Mouse (Mus musculus): Measurements from ENCODE around the gene Itga5. TPM values are rescaled to one million over a fixed set of nuclear protein-coding genes. Genes with fewer than 3 reads are reported as not detected.

Itga5 gene
- polyA plus RNA-seq, 1 experiment from 2014 or later, result 5.3 TPM

- H3K36me3 ChIP-seq (ENCODE audit: control insufficient read depth, insufficient read depth, low read length), result no peaks in the 10 kb centered on the region
- peak; percentile 55 for ATAC-seq
Observed at GRCm38 (mm10) chr15:103352856-103353255, 13.7 kb downstream of the Itga5 start.

GRCm38 (mm10) chr15:103347275-103347684 is 19.3 kb downstream of the Itga5 start:
- Histone ChIP-seq H3K4me3 (ENCODE audit: low read depth, low read length) (no peak overlapping the region), H3K9ac (ENCODE audit: low read length) (no peak overlapping the region), H3K27ac (ENCODE audit: low read depth, low read length) (no peak overlapping the region), H3K27me3 (replicated peaks; ENCODE audit: control insufficient read depth, insufficient read depth, low read length) (no peaks in the 10 kb centered on the region), H3K9me3 (replicated peaks; ENCODE audit: control insufficient read depth, low read length) (no peaks in the 10 kb centered on the region), H3K4me2 (ENCODE audit: low read length) (no peak overlapping the region), H3K4me1 (ENCODE audit: control insufficient read depth, insufficient read depth, low read length) (no peaks in the 10 kb centered on the region), H3K36me3 (ENCODE audit: control insufficient read depth, insufficient read depth, low read length) (0 out of 2 replicates have a peak, but pooled peaks cover 6% of the 10 kb centered on the region)
- no peak for ATAC-seq
- 12% methylated on average over 2 of the region's 2 CpGs for WGBS
- DNase-seq (ENCODE audit: low spot score), result peak; percentile 74

More at GRCm38 (mm10) chr15:103352856-103353255, 13.7 kb downstream of the Itga5 start:
- no peak overlapping the region for H3K4me2 ChIP-seq (ENCODE audit: low read length)
- no peak overlapping the region for H3K4me3 ChIP-seq (ENCODE audit: low read depth, low read length)
- no peak overlapping the region for H3K27ac ChIP-seq (ENCODE audit: low read depth, low read length)
- H3K27me3 ChIP-seq (replicated peaks; ENCODE audit: control insufficient read depth, insufficient read depth, low read length), result no peaks in the 10 kb centered on the region
- H3K9me3 ChIP-seq (replicated peaks; ENCODE audit: control insufficient read depth, low read length), result no peaks in the 10 kb centered on the region
- H3K4me1 ChIP-seq (ENCODE audit: control insufficient read depth, insufficient read depth, low read length), result no peaks in the 10 kb centered on the region
- WGBS, result 52% methylated on average over 4 of the region's 4 CpGs
- no peak overlapping the region for H3K9ac ChIP-seq (ENCODE audit: low read length)
- DNase-seq (ENCODE audit: low spot score), result peak; percentile 81

- 91% methylated on average over 6 of the region's 6 CpGs for WGBS
- no peak overlapping the region for H3K4me2 ChIP-seq (ENCODE audit: low read length)
- peaks cover 5% of the 10 kb centered on the region for H3K27me3 ChIP-seq (replicated peaks; ENCODE audit: control insufficient read depth, insufficient read depth, low read length)
- no peak overlapping the region for H3K9ac ChIP-seq (ENCODE audit: low read length)
- 0 out of 2 replicates have a peak, but pooled peaks cover 6% of the 10 kb centered on the region for H3K36me3 ChIP-seq (ENCODE audit: control insufficient read depth, insufficient read depth, low read length)
- no peaks in the 10 kb centered on the region for H3K4me1 ChIP-seq (ENCODE audit: control insufficient read depth, insufficient read depth, low read length)
- no peak overlapping the region for H3K27ac ChIP-seq (ENCODE audit: low read depth, low read length)
- no peak for ATAC-seq
- H3K9me3 ChIP-seq (replicated peaks; ENCODE audit: control insufficient read depth, low read length), result no peaks in the 10 kb centered on the region
- DNase-seq (ENCODE audit: low spot score), result no peak
- H3K4me3 ChIP-seq (ENCODE audit: low read depth, low read length), result no peak overlapping the region
Observed at GRCm38 (mm10) chr15:103345789-103346188, 20.8 kb downstream of the Itga5 start.

GRCm38 (mm10) chr15:103343556-103343955 is 23.0 kb downstream of the Itga5 start:
- Histone ChIP-seq H3K4me3 (ENCODE audit: low read depth, low read length) (no peak overlapping the region), H3K4me1 (ENCODE audit: control insufficient read depth, insufficient read depth, low read length) (peaks cover 4% of the 10 kb centered on the region; the same call in 1 of the 2 replicates), H3K9ac (ENCODE audit: low read length) (no peak overlapping the region), H3K9me3 (replicated peaks; ENCODE audit: control insufficient read depth, low read length) (no peaks in the 10 kb centered on the region), H3K36me3 (ENCODE audit: control insufficient read depth, insufficient read depth, low read length) (0 out of 2 replicates have a peak, but pooled peaks cover 6% of the 10 kb centered on the region), H3K27ac (ENCODE audit: low read depth, low read length) (no peak overlapping the region), H3K4me2 (ENCODE audit: low read length) (no peak overlapping the region), H3K27me3 (replicated peaks; ENCODE audit: control insufficient read depth, insufficient read depth, low read length) (peaks cover 22% of the 10 kb centered on the region)
- DNase-seq (ENCODE audit: low spot score), result no peak
- no peak for ATAC-seq

- Histone ChIP-seq H3K9ac (ENCODE audit: low read length) (no peak overlapping the region), H3K27ac (ENCODE audit: low read depth, low read length) (no peak overlapping the region), H3K4me3 (ENCODE audit: low read depth, low read length) (no peak overlapping the region), H3K27me3 (replicated peaks; ENCODE audit: control insufficient read depth, insufficient read depth, low read length) (peaks cover 23% of the 10 kb centered on the region), H3K36me3 (ENCODE audit: control insufficient read depth, insufficient read depth, low read length) (0 out of 2 replicates have a peak, but pooled peaks cover 6% of the 10 kb centered on the region), H3K4me2 (ENCODE audit: low read length) (no peak overlapping the region), H3K9me3 (replicated peaks; ENCODE audit: control insufficient read depth, low read length) (no peaks in the 10 kb centered on the region), H3K4me1 (ENCODE audit: control insufficient read depth, insufficient read depth, low read length) (peaks cover 4% of the 10 kb centered on the region; the same call in 1 of the 2 replicates)
- 78% methylated on average over 2 of the region's 3 CpGs for WGBS
- ATAC-seq (no peak), DNase-seq (ENCODE audit: low spot score) (no peak)
Observed at GRCm38 (mm10) chr15:103343008-103343407, 23.6 kb downstream of the Itga5 start.

GRCm38 (mm10) chr15:103342415-103342814 is 24.1 kb downstream of the Itga5 start:
- Histone ChIP-seq H3K27me3 (replicated peaks; ENCODE audit: control insufficient read depth, insufficient read depth, low read length) (peaks cover 23% of the 10 kb centered on the region), H3K9ac (ENCODE audit: low read length) (no peak overlapping the region), H3K4me2 (ENCODE audit: low read length) (no peak overlapping the region), H3K36me3 (ENCODE audit: control insufficient read depth, insufficient read depth, low read length) (0 out of 2 replicates have a peak, but pooled peaks cover 6% of the 10 kb centered on the region), H3K4me1 (ENCODE audit: control insufficient read depth, insufficient read depth, low read length) (peaks cover 4% of the 10 kb centered on the region; the same call in 1 of the 2 replicates), H3K27ac (ENCODE audit: low read depth, low read length) (no peak overlapping the region), H3K9me3 (replicated peaks; ENCODE audit: control insufficient read depth, low read length) (no peaks in the 10 kb centered on the region), H3K4me3 (ENCODE audit: low read depth, low read length) (no peak overlapping the region)
- WGBS, result 14% methylated on average over 4 of the region's 4 CpGs
- DNase-seq (ENCODE audit: low spot score), result peak; percentile 92
- ATAC-seq, result 0 out of 2 replicates have a peak, but pooled peaks have one; percentile 25

- peaks cover 23% of the 10 kb centered on the region for H3K27me3 ChIP-seq (replicated peaks; ENCODE audit: control insufficient read depth, insufficient read depth, low read length)
- H3K4me2 ChIP-seq (ENCODE audit: low read length), result no peak overlapping the region
- 0 out of 2 replicates have a peak, but pooled peaks cover 6% of the 10 kb centered on the region for H3K36me3 ChIP-seq (ENCODE audit: control insufficient read depth, insufficient read depth, low read length)
- H3K27ac ChIP-seq (ENCODE audit: low read depth, low read length), result no peak overlapping the region
- H3K4me1 ChIP-seq (ENCODE audit: control insufficient read depth, insufficient read depth, low read length), result peaks cover 4% of the 10 kb centered on the region; the same call in 1 of the 2 replicates
- no peaks in the 10 kb centered on the region for H3K9me3 ChIP-seq (replicated peaks; ENCODE audit: control insufficient read depth, low read length)
- no peak for DNase-seq (ENCODE audit: low spot score)
- no peak overlapping the region for H3K4me3 ChIP-seq (ENCODE audit: low read depth, low read length)
- ATAC-seq, result no peak
- WGBS, result 40% methylated on average over 8 of the region's 8 CpGs
- H3K9ac ChIP-seq (ENCODE audit: low read length), result no peak overlapping the region
Observed at GRCm38 (mm10) chr15:103341547-103341946, 25.0 kb downstream of the Itga5 start.

- DNase-seq (ENCODE audit: low spot score) (no peak), ATAC-seq (no peak)
- H3K9ac ChIP-seq (ENCODE audit: low read length), result no peak overlapping the region
- WGBS, result 24% methylated on average over 4 of the region's 4 CpGs
- H3K4me2 ChIP-seq (ENCODE audit: low read length), result no peak overlapping the region
- peaks cover 23% of the 10 kb centered on the region for H3K27me3 ChIP-seq (replicated peaks; ENCODE audit: control insufficient read depth, insufficient read depth, low read length)
- no peak overlapping the region for H3K4me3 ChIP-seq (ENCODE audit: low read depth, low read length)
- H3K36me3 ChIP-seq (ENCODE audit: control insufficient read depth, insufficient read depth, low read length), result 0 out of 2 replicates have a peak, but pooled peaks cover 3% of the 10 kb centered on the region
- H3K9me3 ChIP-seq (replicated peaks; ENCODE audit: control insufficient read depth, low read length), result no peaks in the 10 kb centered on the region
- peaks cover 4% of the 10 kb centered on the region; the same call in 1 of the 2 replicates for H3K4me1 ChIP-seq (ENCODE audit: control insufficient read depth, insufficient read depth, low read length)
- H3K27ac ChIP-seq (ENCODE audit: low read depth, low read length), result no peak overlapping the region
Observed at GRCm38 (mm10) chr15:103340786-103341185, 25.8 kb downstream of the Itga5 start.

GRCm38 (mm10) chr15:103339961-103340337 is 26.6 kb downstream of the Itga5 start, which contains the start of gene Zfp385a:
Gene Zfp385a (minus strand): TSS chr15:103340093.
- peaks cover 23% of the 10 kb centered on the region for H3K27me3 ChIP-seq (replicated peaks; ENCODE audit: control insufficient read depth, insufficient read depth, low read length)
- no peak for DNase-seq (ENCODE audit: low spot score)
- peak within 1 kb of the TSS; percentile 52 for H3K4me3 ChIP-seq (ENCODE audit: low read depth, low read length)
- H3K9ac ChIP-seq (ENCODE audit: low read length), result peak within 1 kb of the TSS; percentile 70
- ATAC-seq, result peak; percentile 67
- no peak within 1 kb of the TSS for H3K27ac ChIP-seq (ENCODE audit: low read depth, low read length)
- H3K9me3 ChIP-seq (replicated peaks; ENCODE audit: control insufficient read depth, low read length), result no peaks in the 10 kb centered on the region
- WGBS, result 0% methylated on average over 21 of the region's 26 CpGs
- H3K4me2 ChIP-seq (ENCODE audit: low read length), result peak within 1 kb of the TSS; percentile 80
- 0 out of 2 replicates have a peak, but pooled peaks cover 3% of the 10 kb centered on the region for H3K36me3 ChIP-seq (ENCODE audit: control insufficient read depth, insufficient read depth, low read length)
- peaks cover 4% of the 10 kb centered on the region; the same call in 1 of the 2 replicates for H3K4me1 ChIP-seq (ENCODE audit: control insufficient read depth, insufficient read depth, low read length)

All from forebrain, embryonic 14.5 days (tissue).